Mouse (Mus musculus) layer of hippocampus, adult 8-10 months (tissue): ENCODE measurements around the gene Fubp1. TPM values are rescaled to one million over a fixed set of nuclear protein-coding genes. Genes with fewer than 3 reads are reported as not detected.

ENCODE experiments used
- DNase-seq, 2 experiments: peaks; one replicate each; pipeline ENCODE4 v3.0.0; 2022; ENCODE audit warnings: low spot score in 2 of 2
- total RNA-seq, 4 experiments: library from RNA; stranded (reverse); gene quantifications; 2 replicates each; pipeline ENCODE4 v1.2.4; 2022

The Fubp1 gene
- total RNA-seq, result 100 to 1,000 TPM; 114 to 141 (median 131) TPM

- DNase-seq, result peak; percentile 99
Observed at GRCm38 (mm10) chr3:152209967-152210634, at the start of gene Fubp1, which contains the start of gene Dnajb4. Gene Fubp1 (plus strand): TSS chr3:152210422. Gene Dnajb4 (minus strand): TSS chr3:152210302.

- DNase-seq, result no peak
Observed at GRCm38 (mm10) chr3:152160607-152161006, 49.6 kb upstream of the Fubp1 start.

GRCm38 (mm10) chr3:152163320-152163719 is 46.9 kb upstream of the Fubp1 start:
- DNase-seq, result no peak

GRCm38 (mm10) chr3:152165014-152165350 is 45.2 kb upstream of the Fubp1 start:
- DNase-seq, result no peak

GRCm38 (mm10) chr3:152165351-152166098 is 44.7 kb upstream of the Fubp1 start:
- peak in 1 of 2 experiments; percentile 18 for DNase-seq

GRCm38 (mm10) chr3:152166099-152166423 is 44.2 kb upstream of the Fubp1 start, which contains the start of gene Gipc2:
Gene Gipc2 (minus strand): TSS chr3:152166230.
- DNase-seq, result no peak

- DNase-seq, result no peak
Observed at GRCm38 (mm10) chr3:152166699-152167451, 43.3 kb upstream of the Fubp1 start.

- DNase-seq, result no peak
Observed at GRCm38 (mm10) chr3:152168007-152168406, 42.2 kb upstream of the Fubp1 start.

GRCm38 (mm10) chr3:152170407-152170806 is 39.8 kb upstream of the Fubp1 start:
- DNase-seq, result no peak

GRCm38 (mm10) chr3:152171236-152171635 is 39.0 kb upstream of the Fubp1 start:
- DNase-seq, result no peak

GRCm38 (mm10) chr3:152171862-152172261 is 38.4 kb upstream of the Fubp1 start:
- DNase-seq, result no peak

- DNase-seq, result no peak
Observed at GRCm38 (mm10) chr3:152172322-152172935, 37.8 kb upstream of the Fubp1 start.

- no peak for DNase-seq
Observed at GRCm38 (mm10) chr3:152178816-152179215, 31.4 kb upstream of the Fubp1 start.

GRCm38 (mm10) chr3:152179285-152179684 is 30.9 kb upstream of the Fubp1 start:
- DNase-seq, result no peak

- DNase-seq, result no peak
Observed at GRCm38 (mm10) chr3:152180624-152181023, 29.6 kb upstream of the Fubp1 start.

GRCm38 (mm10) chr3:152183522-152183921 is 26.7 kb upstream of the Fubp1 start:
- no peak for DNase-seq

GRCm38 (mm10) chr3:152186106-152186505 is 24.1 kb upstream of the Fubp1 start:
- no peak for DNase-seq

- no peak for DNase-seq
Observed at GRCm38 (mm10) chr3:152189306-152189705, 20.9 kb upstream of the Fubp1 start.

GRCm38 (mm10) chr3:152190679-152191477 is 19.3 kb upstream of the Fubp1 start:
- DNase-seq, result no peak

GRCm38 (mm10) chr3:152191791-152192237 is 18.4 kb upstream of the Fubp1 start:
- no peak for DNase-seq
